In genomic region chr10:81229735-81230437, GRCm38 (mm10) we compare ENCODE assay signal across 8 mouse cellular contexts. TPM values are rescaled to one million over a fixed set of nuclear protein-coding genes. Genes with fewer than 3 reads are reported as not detected.
A peak's percentile ranks its signal among the peaks of the same experiment; 100 is the strongest.
DNase-seq lines count a peak whose midpoint lies in the region; ATAC-seq lines count a peak whose summit lies in the region.
"Had no signal": no experiment of that assay in that cellular context is flagged by ENCODE, and none has a peak within 500 bp of the region (broad histone marks: within the 10 kb centered on the region; RNA-seq: fewer than 3 reads in every experiment).

No protein-coding gene starts in this region.

- peak overlapping the region; percentile 45 for H3K4me2 ChIP-seq in embryonic facial prominence, embryonic 12.5 days (replicated peaks)
- no peak overlapping the region for H3K4me2 ChIP-seq in stomach, embryonic 16.5 days (ENCODE audit: low read depth, low read length)
- H3K4me2 ChIP-seq: lung, embryonic 14.5 days had no signal

- WGBS in embryonic facial prominence, embryonic 12.5 days, result 13% methylated on average over 20 of the region's 20 CpGs
- 15% methylated on average over 20 of the region's 20 CpGs for WGBS in stomach, embryonic 16.5 days

- ATAC-seq in embryonic facial prominence, embryonic 12.5 days (ENCODE audit: insufficient number of reproducible peaks, insufficient read depth, low FRiP score, low TSS enrichment), result no peak
- peak; percentile 22 for ATAC-seq in inflammation-experienced regulatory T-cells, adult 6 months
- ATAC-seq in stomach, embryonic 16.5 days (ENCODE audit: insufficient read depth, low FRiP score), result no peak

- peaks cover 36% of the 10 kb centered on the region for H3K27me3 ChIP-seq in embryonic facial prominence, embryonic 12.5 days
- H3K27me3 ChIP-seq in stomach, embryonic 16.5 days (ENCODE audit: control insufficient read depth, insufficient read depth, low read length), result peaks cover 22% of the 10 kb centered on the region

- no peaks in the 10 kb centered on the region for H3K9me3 ChIP-seq in embryonic facial prominence, embryonic 12.5 days
- no peaks in the 10 kb centered on the region for H3K9me3 ChIP-seq in stomach, embryonic 16.5 days (replicated peaks; ENCODE audit: control insufficient read depth, low read length)

- peak; percentile 53 to 56 for DNase-seq in right cerebral cortex, adult 2 months (ENCODE audit: low spot score in 2 of 2)
- DNase-seq in right cerebral cortex, postnatal 36 days (ENCODE audit: low spot score in 2 of 2), result no peak
- DNase-seq in spleen, postnatal 36 days (ENCODE audit: low spot score in 2 of 2), result no peak
- DNase-seq in gastrocnemius, postnatal 36 days, result no peak
- DNase-seq: lung, embryonic 14.5 days had no signal

- H3K27ac ChIP-seq in embryonic facial prominence, embryonic 12.5 days, result no peak overlapping the region
- no peak overlapping the region for H3K27ac ChIP-seq in stomach, embryonic 16.5 days (ENCODE audit: low read length)

- H3K36me3 ChIP-seq in embryonic facial prominence, embryonic 12.5 days, result no peaks in the 10 kb centered on the region
- no peaks in the 10 kb centered on the region for H3K36me3 ChIP-seq in stomach, embryonic 16.5 days (ENCODE audit: control insufficient read depth, insufficient read depth, low read length)

- peaks cover 12% of the 10 kb centered on the region for H3K4me1 ChIP-seq in embryonic facial prominence, embryonic 12.5 days
- 0 out of 2 replicates have a peak, but pooled peaks cover 7% of the 10 kb centered on the region for H3K4me1 ChIP-seq in stomach, embryonic 16.5 days (ENCODE audit: control insufficient read depth, insufficient read depth, low read length)

- H3K9ac ChIP-seq in embryonic facial prominence, embryonic 12.5 days, result peak overlapping the region; percentile 37; the same call in 1 of the 2 replicates
- peak overlapping the region; percentile 14; the same call in 1 of the 2 replicates for H3K9ac ChIP-seq in stomach, embryonic 16.5 days (ENCODE audit: low read length)
- H3K9ac ChIP-seq: lung, embryonic 14.5 days had no signal

- intact Hi-C loops in gastrocnemius, postnatal 36 days (cut with DNase I), result loop anchor here (2.0 kb wide), 1 partner anchor 23 kb away; no protein-coding TSS in a partner anchor

- H3K4me3 ChIP-seq in embryonic facial prominence, embryonic 12.5 days, result peak overlapping the region; percentile 29
- H3K4me3 ChIP-seq in stomach, embryonic 16.5 days (replicated peaks; ENCODE audit: low read length), result 0 out of 2 replicates have a peak overlapping the region, but pooled peaks have one; percentile 18

RNA-seq across cellular contexts. Expression of gene Atcay, which starts 0.7 kb away (rescaled TPM):
- 3.0 and 3.8 TPM in 2 replicates for polyA plus RNA-seq in embryonic facial prominence, embryonic 12.5 days (2016; fragmentation: Nextera tagmentation; extraction: Ambion mirVana)
- 10 to 100 TPM in 1 of 3 experiments, 1 to 10 TPM in 2; 4.8 to 12.6 (median 5.1) TPM for polyA plus RNA-seq in inflammation-experienced regulatory T-cells, adult 6 months (2017; shearing (Covaris generic))
- 1.5 TPM in 2 replicates for polyA plus RNA-seq in stomach, embryonic 16.5 days (2015; fragmentation: Nextera tagmentation; extraction: Ambion mirVana)
- total RNA-seq in gastrocnemius, postnatal 36 days (2021), result not detected
- polyA plus RNA-seq: lung, embryonic 14.5 days had no signal

RNA-seq across cellular contexts. Expression of gene Zfr2, which starts 3.1 kb away (rescaled TPM):
- polyA plus RNA-seq in embryonic facial prominence, embryonic 12.5 days (2016; fragmentation: Nextera tagmentation; extraction: Ambion mirVana), result 13.2 and 13.4 TPM in 2 replicates
- polyA plus RNA-seq in inflammation-experienced regulatory T-cells, adult 6 months (2017; shearing (Covaris generic)), result 1 to 10 TPM in 1 of 3 experiments, under 1 TPM in 2; 0.20 to 1.0 (median 0.37) TPM
- 5.3 and 5.9 TPM in 2 replicates for polyA plus RNA-seq in stomach, embryonic 16.5 days (2015; fragmentation: Nextera tagmentation; extraction: Ambion mirVana)
- total RNA-seq in gastrocnemius, postnatal 36 days (2021), result 1 to 10 TPM; 1.9 TPM

RNA-seq across cellular contexts. Expression of gene Matk, which starts 22.8 kb away (rescaled TPM):
- polyA plus RNA-seq in embryonic facial prominence, embryonic 12.5 days (2016; fragmentation: Nextera tagmentation; extraction: Ambion mirVana), result 5.6 and 7.2 TPM in 2 replicates
- 10 to 100 TPM; 30.1 to 68.1 (median 64.4) TPM for polyA plus RNA-seq in inflammation-experienced regulatory T-cells, adult 6 months (2017; shearing (Covaris generic))
- 3.6 and 4.2 TPM in 2 replicates for polyA plus RNA-seq in stomach, embryonic 16.5 days (2015; fragmentation: Nextera tagmentation; extraction: Ambion mirVana)
- under 1 TPM in 1 of 2 experiments, not detected in 1; 0.22 TPM for total RNA-seq in gastrocnemius, postnatal 36 days (2021)

RNA-seq across cellular contexts. Expression of gene Nmrk2, which starts 28.0 kb away (rescaled TPM):
- polyA plus RNA-seq in embryonic facial prominence, embryonic 12.5 days (2016; fragmentation: Nextera tagmentation; extraction: Ambion mirVana), result 0.20 TPM in 1 of 2 replicates, not detected in the other
- under 1 TPM in 2 of 3 experiments, not detected in 1; 0.17 to 0.28 TPM for polyA plus RNA-seq in inflammation-experienced regulatory T-cells, adult 6 months (2017; shearing (Covaris generic))
- 0.57 TPM in 1 of 2 replicates, not detected in the other for polyA plus RNA-seq in stomach, embryonic 16.5 days (2015; fragmentation: Nextera tagmentation; extraction: Ambion mirVana)
- total RNA-seq in gastrocnemius, postnatal 36 days (2021), result 10 to 100 TPM; 44.9 to 76.8 TPM
- polyA plus RNA-seq: lung, embryonic 14.5 days had no signal

RNA-seq across cellular contexts. Expression of gene Mrpl54, which starts 36.8 kb away (rescaled TPM):
- 194 and 205 TPM in 2 replicates for polyA plus RNA-seq in embryonic facial prominence, embryonic 12.5 days (2016; fragmentation: Nextera tagmentation; extraction: Ambion mirVana)
- polyA plus RNA-seq in inflammation-experienced regulatory T-cells, adult 6 months (2017; shearing (Covaris generic)), result 100 to 1,000 TPM; 111 to 148 (median 127) TPM
- 197 and 220 TPM in 2 replicates for polyA plus RNA-seq in stomach, embryonic 16.5 days (2015; fragmentation: Nextera tagmentation; extraction: Ambion mirVana)
- 10 to 100 TPM; 90.6 to 91.0 TPM for total RNA-seq in gastrocnemius, postnatal 36 days (2021)

Comparison
In these comparisons a context has a peak if more than half of its experiments do, and no peak if none do; other contexts are left out.
1. DNase-seq: peak in right cerebral cortex, adult 2 months (2 of 2); none in right cerebral cortex, postnatal 36 days (0 of 2), spleen, postnatal 36 days (0 of 2) and gastrocnemius, postnatal 36 days (0 of 2).